Mouse (Mus musculus) midbrain, postnatal 0 days (tissue): ENCODE measurements around the gene Nts. TPM values are rescaled to one million over a fixed set of nuclear protein-coding genes. Genes with fewer than 3 reads are reported as not detected.

Source experiments
- ATAC-seq: fragments of 200-750 bp; cut with Nextera tagmentation; 2 replicates; pipeline ENCODE4 v1.8.0; 2017; ENCODE audit warnings: moderate number of reproducible peaks, mild to moderate bottlenecking, moderate TSS enrichment, moderate library complexity; ENCODE audit not compliant: low FRiP score
- DNase-seq: peaks from one replicate; pipeline ENCODE4 v3.0.0-alpha.2; 2015; ENCODE audit warnings: low spot score
- H3K27ac ChIP-seq: fragments of 300-500 bp; sonication (generic); 2 replicates; pipeline ENCODE4 v1.5.1; 2014; ENCODE audit warnings: low read depth, mild to moderate bottlenecking, low read length, mixed read lengths
- H3K27me3 ChIP-seq: fragments of 300-500 bp; sonication (generic); 2 replicates; pipeline ENCODE4 v1.6.1; 2014; ENCODE audit warnings: low read length, control low read depth, mixed read lengths; ENCODE audit not compliant: insufficient read depth
- H3K36me3 ChIP-seq: fragments of 300-500 bp; sonication (generic); 2 replicates; pipeline ENCODE4 v1.6.1; 2014; ENCODE audit warnings: low read length, control low read depth, mixed read lengths; ENCODE audit not compliant: insufficient read depth
- H3K4me1 ChIP-seq: fragments of 300-500 bp; sonication (generic); 2 replicates; pipeline ENCODE4 v1.6.1; 2014; ENCODE audit warnings: mild to moderate bottlenecking, control low read depth, antibody characterized with exemption, low read length, mixed read lengths; ENCODE audit not compliant: insufficient read depth
- H3K4me2 ChIP-seq: fragments of 300-500 bp; sonication (generic); 2 replicates; pipeline ENCODE4 v1.6.1; 2014; ENCODE audit warnings: low read depth, mild to moderate bottlenecking, low read length, mixed read lengths; ENCODE audit not compliant: poor library complexity, severe bottlenecking
- H3K4me3 ChIP-seq: fragments of 300-500 bp; sonication (generic); 2 replicates; pipeline ENCODE4 v1.5.1; 2014; ENCODE audit warnings: low read depth, mild to moderate bottlenecking, low read length, moderate library complexity
- H3K9ac ChIP-seq: fragments of 300-500 bp; sonication (generic); replicated peaks from 2 replicates; pipeline ENCODE4 v1.6.1; 2014; ENCODE audit warnings: mild to moderate bottlenecking, low read length, moderate library complexity, mixed read lengths; ENCODE audit not compliant: poor library complexity, severe bottlenecking
- H3K9me3 ChIP-seq: fragments of 300-500 bp; sonication (generic); 2 replicates; pipeline ENCODE4 v1.6.1; 2016; ENCODE audit warnings: low read length, control low read depth
- CTCF ChIP-seq: IDR thresholded peaks from 2 replicates; pipeline ENCODE4 v1.5.1; 2016; ENCODE audit warnings: antibody characterized with exemption, mild to moderate bottlenecking
- WGBS: fragments of 180-500 bp; shearing (Covaris S2); extraction: QIAGEN DNeasy Blood & Tissue Kit; methylation state at CpG from one replicate; pipeline ENCODE4 v1.1.7; 2014; 5-methylcytosine and 5-hydroxymethylcytosine counted together
- polyA plus RNA-seq: library from polyadenylated mRNA; unstranded; fragments of >200 nt; fragmentation: Nextera tagmentation; extraction: Ambion mirVana; gene quantifications from 2 replicates; pipeline ENCODE4 v1.2.1, GENCODE M21; 2015
- total RNA-seq: library from RNA; depleted of rRNA; stranded (reverse); fragments of >200 nt; gene quantifications from 2 replicates; pipeline ENCODE4 v1.2.3, GENCODE M21; 2014; rRNA removed

The Nts gene
- total RNA-seq (14.3 TPM in 2 replicates), polyA plus RNA-seq (26.7 and 28.8 TPM in 2 replicates)

- Histone ChIP-seq H3K9me3 (no peaks in the 10 kb centered on the region), H3K4me1 (no peaks in the 10 kb centered on the region), H3K9ac (no peak within 1 kb of the TSS), H3K27ac (no peak within 1 kb of the TSS), H3K36me3 (no peaks in the 10 kb centered on the region), H3K4me2 (no peak within 1 kb of the TSS), H3K27me3 (no peaks in the 10 kb centered on the region), H3K4me3 (no peak within 1 kb of the TSS)
- 41% methylated on average over 3 of the region's 3 CpGs for WGBS
- DNase-seq (no peak), ATAC-seq (no peak)
- TF ChIP-seq CTCF: no peak
These were observed at the start of gene Nts for GRCm38 (mm10) chr10:102490386-102490785. Gene Nts, minus strand, starts transcription at chr10:102490486.

DNA sequence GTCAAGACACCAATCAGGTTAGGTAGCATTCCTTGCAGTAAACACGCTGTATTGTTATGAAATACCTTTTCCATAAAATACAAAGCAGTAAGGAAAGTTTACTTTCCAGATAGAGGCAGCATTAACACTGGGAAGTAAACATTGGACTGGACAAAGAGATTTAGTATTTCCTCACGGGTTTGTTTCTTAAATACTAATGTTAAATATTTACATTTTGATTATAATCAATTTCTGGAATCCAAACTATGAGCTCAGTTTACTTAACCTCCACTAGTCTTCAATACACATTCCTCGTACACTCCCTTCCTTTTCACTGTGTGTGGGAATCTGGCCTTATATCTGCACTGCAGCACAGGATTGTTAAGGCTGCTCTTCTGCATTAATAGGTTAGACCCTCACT, 37.6 kb upstream of the Nts start:
- ATAC-seq: no peak
- no peak overlapping the region for H3K9ac ChIP-seq
- no peak for DNase-seq
- 84% methylated on average over 3 of the region's 3 CpGs for WGBS
- H3K9me3 ChIP-seq: no peaks in the 10 kb centered on the region
- H3K27me3 ChIP-seq: no peaks in the 10 kb centered on the region
- no peak overlapping the region for H3K4me3 ChIP-seq
- H3K4me2 ChIP-seq: no peak overlapping the region
- H3K27ac ChIP-seq: no peak overlapping the region
- no peak for TF ChIP-seq CTCF
- no peaks in the 10 kb centered on the region for H3K36me3 ChIP-seq
- no peaks in the 10 kb centered on the region for H3K4me1 ChIP-seq

DNA sequence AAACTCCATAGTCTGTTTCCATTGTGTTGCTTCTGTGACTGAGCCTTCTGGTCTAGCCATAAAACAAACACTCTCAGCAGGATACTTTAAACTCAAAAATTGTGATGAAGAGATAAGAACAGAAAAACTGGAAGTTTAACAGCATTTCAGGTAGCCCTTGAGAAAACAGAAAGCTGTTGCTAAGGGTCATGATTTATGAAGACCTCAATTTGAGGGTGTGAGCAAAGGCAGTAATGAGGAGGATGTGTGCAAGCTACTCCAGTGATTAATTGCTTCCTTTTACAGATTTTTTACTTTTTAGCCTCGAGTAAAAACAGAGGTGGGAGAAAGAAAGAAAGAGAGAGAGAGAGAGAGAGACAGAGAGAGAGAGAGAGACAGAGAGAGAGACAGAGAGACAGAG, 23.9 kb upstream of the Nts start:
- no peaks in the 10 kb centered on the region for H3K9me3 ChIP-seq
- H3K9ac ChIP-seq: no peak overlapping the region
- H3K4me2 ChIP-seq: no peak overlapping the region
- 54% methylated on average over 1 of the region's 1 CpGs for WGBS
- H3K27me3 ChIP-seq: no peaks in the 10 kb centered on the region
- TF ChIP-seq CTCF: no peak
- DNase-seq (no peak), ATAC-seq (no peak)
- H3K4me1 ChIP-seq: no peaks in the 10 kb centered on the region
- no peaks in the 10 kb centered on the region for H3K36me3 ChIP-seq
- no peak overlapping the region for H3K27ac ChIP-seq
- no peak overlapping the region for H3K4me3 ChIP-seq

DNA sequence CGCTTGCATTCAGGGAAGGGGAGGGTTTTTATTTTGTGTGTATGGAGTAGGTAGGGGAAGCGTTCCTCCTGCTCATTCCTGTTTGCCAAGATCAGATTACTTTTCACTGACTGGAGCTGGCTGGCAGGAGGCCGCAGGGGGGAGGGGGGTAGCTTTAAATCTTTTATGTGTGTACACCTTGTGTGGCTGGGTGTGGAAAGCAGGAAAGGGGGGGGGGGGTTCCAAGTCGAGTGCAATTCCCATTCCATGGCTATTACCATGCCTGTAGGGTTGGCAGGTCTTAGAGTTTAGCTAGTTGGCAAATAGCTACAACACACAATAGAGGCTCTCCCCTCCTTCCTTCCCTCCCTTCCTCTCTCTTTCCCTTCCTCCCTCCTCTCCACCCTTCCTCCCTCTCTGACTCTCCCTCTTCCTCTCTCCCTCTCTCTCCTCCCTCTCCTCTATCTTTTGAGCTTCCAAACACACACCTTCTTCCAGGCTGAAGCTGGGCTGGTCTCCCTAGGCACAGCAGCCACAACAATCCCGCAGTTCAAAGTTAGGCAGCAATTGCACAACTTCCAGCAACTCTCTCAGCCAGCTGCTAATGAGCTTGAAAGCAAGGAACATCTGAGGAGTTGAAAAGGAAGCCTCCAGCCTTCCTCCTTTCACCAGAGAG, 21.6 kb upstream of the Nts start, which contains the start of gene Rassf9:
TSS of gene Rassf9 (plus strand) at position 416 of the 655 bp plus-strand sequence.
- no peaks in the 10 kb centered on the region for H3K4me1 ChIP-seq
- H3K27me3 ChIP-seq: no peaks in the 10 kb centered on the region
- 0 out of 2 replicates have a peak within 1 kb of the TSS, but pooled peaks have one; percentile 9 for H3K4me3 ChIP-seq
- no peaks in the 10 kb centered on the region for H3K36me3 ChIP-seq
- no peak; the same call in 1 of the 2 replicates for ATAC-seq
- DNase-seq: no peak
- no peak for TF ChIP-seq CTCF
- H3K9ac ChIP-seq: no peak within 1 kb of the TSS
- 16% methylated on average over 5 of the region's 5 CpGs for WGBS
- H3K4me2 ChIP-seq: no peak within 1 kb of the TSS
- no peak within 1 kb of the TSS for H3K27ac ChIP-seq
- H3K9me3 ChIP-seq: no peaks in the 10 kb centered on the region

GRCm38 (mm10) chr10:102511461-102511806, 21.1 kb upstream of the Nts start:
- Histone ChIP-seq H3K4me3 (no peak overlapping the region), H3K27me3 (no peaks in the 10 kb centered on the region), H3K9me3 (no peaks in the 10 kb centered on the region), H3K4me2 (no peak overlapping the region), H3K36me3 (no peaks in the 10 kb centered on the region), H3K4me1 (no peaks in the 10 kb centered on the region), H3K27ac (no peak overlapping the region), H3K9ac (no peak overlapping the region)
- TF ChIP-seq CTCF: no peak
- DNase-seq (no peak), ATAC-seq (no peak)
- 41% methylated on average over 3 of the region's 3 CpGs for WGBS

- WGBS: 57% methylated on average over 4 of the region's 4 CpGs
- Histone ChIP-seq H3K36me3 (no peaks in the 10 kb centered on the region), H3K4me1 (no peaks in the 10 kb centered on the region), H3K9ac (no peak overlapping the region), H3K9me3 (no peaks in the 10 kb centered on the region), H3K27me3 (no peaks in the 10 kb centered on the region), H3K4me2 (no peak overlapping the region), H3K4me3 (no peak overlapping the region), H3K27ac (no peak overlapping the region)
- no peak for TF ChIP-seq CTCF
- ATAC-seq (no peak), DNase-seq (no peak)
These were observed 17.1 kb upstream of the Nts start for GRCm38 (mm10) chr10:102507386-102507785.
